Mouse (Mus musculus) cortical plate, adult 2 months (tissue): ENCODE measurements around the gene Pde4dip.

Experiments
- CTCF ChIP-seq: fragments of 200-500 bp; IDR thresholded peaks from 2 replicates; pipeline ENCODE4 v1.5.1; 2011; ENCODE audit warnings: mild to moderate bottlenecking, control low read depth, low read length; ENCODE audit not compliant: insufficient read depth; ENCODE audit errors: extremely low read depth
- POLR2A ChIP-seq: fragments of 200-500 bp; IDR thresholded peaks from 2 replicates; pipeline ENCODE4 v1.6.1; 2011; ENCODE audit warnings: mild to moderate bottlenecking, low read length, control low read depth; ENCODE audit not compliant: insufficient read depth; ENCODE audit errors: extremely low read depth

GRCm38 (mm10) chr3:97735575-97735974 is 152.9 kb downstream of the Pde4dip start:
- TF ChIP-seq CTCF: no peak
- TF ChIP-seq POLR2A: no peak
